ENCODE assay signal across 16 mouse cellular contexts in genomic region chr2:93711460-93711859, GRCm38 (mm10).
"Had no signal": no experiment of that assay in that cellular context is flagged by ENCODE, and none has a peak within 500 bp of the region (broad histone marks: within the 10 kb centered on the region; RNA-seq: fewer than 3 reads in every experiment).

No protein-coding gene starts in this region.

- H3K27me3 ChIP-seq: liver, embryonic 15.5 days; midbrain, embryonic 12.5 days; neural tube, embryonic 13.5 days had no signal

- H3K27ac ChIP-seq: kidney, postnatal 0 days; layer of hippocampus, adult 2 months; left cerebral cortex, adult 2 months; limb, embryonic 13.5 days; liver, embryonic 15.5 days; midbrain, embryonic 12.5 days; neural tube, embryonic 13.5 days had no signal

- H3K4me2 ChIP-seq: limb, embryonic 13.5 days; liver, embryonic 15.5 days; midbrain, embryonic 12.5 days; neural tube, embryonic 13.5 days had no signal

- DNase-seq: kidney, adult 11 months; kidney, adult 9 months; kidney, postnatal 4 days; retina, postnatal 1 day; right cerebral cortex, postnatal 4 days; spleen, adult 18-20 months; thymus, adult 18-20 months; thymus, postnatal 14 days had no signal

- ATAC-seq: midbrain, embryonic 16.5 days had no signal

- H3K36me3 ChIP-seq: liver, embryonic 15.5 days; midbrain, embryonic 12.5 days had no signal

- H3K4me3 ChIP-seq: layer of hippocampus, adult 2 months; left cerebral cortex, adult 2 months; limb, embryonic 13.5 days; liver, embryonic 15.5 days; midbrain, embryonic 12.5 days; neural tube, embryonic 13.5 days had no signal

- H3K4me1 ChIP-seq: liver, embryonic 15.5 days; midbrain, embryonic 12.5 days; neural tube, embryonic 13.5 days had no signal

- H3K9me3 ChIP-seq: limb, embryonic 13.5 days; liver, embryonic 15.5 days; midbrain, embryonic 12.5 days; neural tube, embryonic 13.5 days had no signal

- H3K9ac ChIP-seq: limb, embryonic 13.5 days; liver, embryonic 15.5 days; midbrain, embryonic 12.5 days; neural tube, embryonic 13.5 days had no signal
